Mouse (Mus musculus): ENCODE measurements around the gene Prkca. TPM values are rescaled to one million over a fixed set of nuclear protein-coding genes. Genes with fewer than 3 reads are reported as not detected.

Prkca gene
- total and polyA plus RNA-seq, 3 experiments: 15.3 to 30.9 (median 19.9) TPM

- H3K4me3 ChIP-seq (ENCODE audit: control insufficient read depth in 1 of 2, insufficient read depth in 1 of 2, low read depth in 2 of 2, low read length in 2 of 2): no peak overlapping the region
- no peaks in the 10 kb centered on the region for H3K9me3 ChIP-seq (replicated peaks; ENCODE audit: insufficient read depth, low read length)
- peaks cover 9 to 20% of the 10 kb centered on the region in 2 experiments for H3K4me1 ChIP-seq (ENCODE audit: control insufficient read depth in 1 of 2, insufficient read depth in 2 of 2, low read length in 2 of 2)
- H3K36me3 ChIP-seq (ENCODE audit: control insufficient read depth in 1 of 2, insufficient read depth in 2 of 2, low read length in 2 of 2): peaks cover 0 to 28% of the 10 kb centered on the region in 2 experiments; a peak in 2 of 4 replicates
- H3K27ac ChIP-seq (ENCODE audit: control insufficient read depth, low read depth, low read length): no peak overlapping the region
- DNase-seq (ENCODE audit: low read depth, low spot score): peak; percentile 50
- H3K79me2 ChIP-seq (ENCODE audit: control insufficient read depth, insufficient read depth, low read length, poor library complexity): no peaks in the 10 kb centered on the region
- H3K9ac ChIP-seq (ENCODE audit: control insufficient read depth, low read depth, low read length, poor library complexity, severe bottlenecking): no peak overlapping the region
- no peaks in the 10 kb centered on the region for H3K27me3 ChIP-seq (ENCODE audit: control insufficient read depth in 1 of 2, insufficient read depth in 2 of 2, low read length in 2 of 2)
- TF ChIP-seq ZNF384 (IDR thresholded peaks at IDR 0.05; ENCODE audit: low read depth, low read length) (peak; percentile 41; the same call in 1 of the 2 replicates), GATA1 (IDR thresholded peaks at IDR 0.05; ENCODE audit: low read depth, low read length) (peak; percentile 81), ELF1 (IDR thresholded peaks at IDR 0.05; ENCODE audit: low read depth, low read length) (no peak), TCF12 (IDR thresholded peaks at IDR 0.05; ENCODE audit: low read depth, low read length) (peak; percentile 80), ETS1 (IDR thresholded peaks at IDR 0.05; ENCODE audit: low read depth, low read length) (0 out of 2 replicates have a peak, but pooled peaks have one; percentile 23), POLR2A (IDR thresholded peaks at IDR 0.05; ENCODE audit: control insufficient read depth in 1 of 2, insufficient read depth in 1 of 2, low read depth in 1 of 2, low read length in 2 of 2, poor library complexity in 1 of 2) (no peak), RCOR1 (IDR thresholded peaks at IDR 0.05; ENCODE audit: low read depth, low read length) (peak; percentile 65), SIN3A (IDR thresholded peaks at IDR 0.05; ENCODE audit: low read length) (peak; percentile 21; the same call in 1 of the 2 replicates), EP300 (IDR thresholded peaks at IDR 0.05; ENCODE audit: low read depth in 1 of 2, low read length in 2 of 2) (peak; percentile 49 to 57)
Observed at GRCm38 (mm10) chr11:108295373-108295772, 48.4 kb downstream of the Prkca start.

- TF ChIP-seq ELF1 (IDR thresholded peaks at IDR 0.05; ENCODE audit: low read depth, low read length) (no peak), ZNF384 (IDR thresholded peaks at IDR 0.05; ENCODE audit: low read depth, low read length) (no peak), GABPA (IDR thresholded peaks at IDR 0.05; ENCODE audit: low read depth, low read length) (no peak), TBP (IDR thresholded peaks at IDR 0.05; ENCODE audit: low read depth, low read length) (no peak), BHLHE40 (IDR thresholded peaks at IDR 0.05; ENCODE audit: borderline replicate concordance, low read depth, low read length) (no peak), NELFE (IDR thresholded peaks at IDR 0.05; ENCODE audit: low read depth, low read length) (no peak), HCFC1 (IDR thresholded peaks at IDR 0.05; ENCODE audit: low read depth, low read length) (no peak), CHD2 (IDR thresholded peaks at IDR 0.05; ENCODE audit: low read length) (no peak), SIN3A (IDR thresholded peaks at IDR 0.05; ENCODE audit: low read length) (no peak)
- H3K27ac ChIP-seq (ENCODE audit: control insufficient read depth, low read depth, low read length): no peak overlapping the region
- H3K4me1 ChIP-seq (ENCODE audit: control insufficient read depth in 1 of 2, insufficient read depth in 2 of 2, low read length in 2 of 2): peaks cover 9 to 20% of the 10 kb centered on the region in 2 experiments
- H3K27me3 ChIP-seq (ENCODE audit: control insufficient read depth in 1 of 2, insufficient read depth in 2 of 2, low read length in 2 of 2): no peaks in the 10 kb centered on the region
- no peaks in the 10 kb centered on the region for H3K79me2 ChIP-seq (ENCODE audit: control insufficient read depth, insufficient read depth, low read length, poor library complexity)
- peaks cover 0 to 28% of the 10 kb centered on the region in 2 experiments; a peak in 2 of 4 replicates for H3K36me3 ChIP-seq (ENCODE audit: control insufficient read depth in 1 of 2, insufficient read depth in 2 of 2, low read length in 2 of 2)
- no peak overlapping the region for H3K9ac ChIP-seq (ENCODE audit: control insufficient read depth, low read depth, low read length, poor library complexity, severe bottlenecking)
- no peak for DNase-seq (ENCODE audit: low read depth, low spot score)
- no peaks in the 10 kb centered on the region for H3K9me3 ChIP-seq (replicated peaks; ENCODE audit: insufficient read depth, low read length)
- H3K4me3 ChIP-seq (ENCODE audit: control insufficient read depth in 1 of 2, insufficient read depth in 1 of 2, low read depth in 2 of 2, low read length in 2 of 2): no peak overlapping the region
Observed at GRCm38 (mm10) chr11:108294305-108294813, 49.4 kb downstream of the Prkca start.

Data from MEL (cell line).